Mouse (Mus musculus): ENCODE measurements at regions not wholly inside any gene's neighbourhood (a gene's known extent, or its start where the extent isn't known, plus 50 kb on each side); places are given as distances from the start of the nearest gene placed in this dataset.

DNA sequence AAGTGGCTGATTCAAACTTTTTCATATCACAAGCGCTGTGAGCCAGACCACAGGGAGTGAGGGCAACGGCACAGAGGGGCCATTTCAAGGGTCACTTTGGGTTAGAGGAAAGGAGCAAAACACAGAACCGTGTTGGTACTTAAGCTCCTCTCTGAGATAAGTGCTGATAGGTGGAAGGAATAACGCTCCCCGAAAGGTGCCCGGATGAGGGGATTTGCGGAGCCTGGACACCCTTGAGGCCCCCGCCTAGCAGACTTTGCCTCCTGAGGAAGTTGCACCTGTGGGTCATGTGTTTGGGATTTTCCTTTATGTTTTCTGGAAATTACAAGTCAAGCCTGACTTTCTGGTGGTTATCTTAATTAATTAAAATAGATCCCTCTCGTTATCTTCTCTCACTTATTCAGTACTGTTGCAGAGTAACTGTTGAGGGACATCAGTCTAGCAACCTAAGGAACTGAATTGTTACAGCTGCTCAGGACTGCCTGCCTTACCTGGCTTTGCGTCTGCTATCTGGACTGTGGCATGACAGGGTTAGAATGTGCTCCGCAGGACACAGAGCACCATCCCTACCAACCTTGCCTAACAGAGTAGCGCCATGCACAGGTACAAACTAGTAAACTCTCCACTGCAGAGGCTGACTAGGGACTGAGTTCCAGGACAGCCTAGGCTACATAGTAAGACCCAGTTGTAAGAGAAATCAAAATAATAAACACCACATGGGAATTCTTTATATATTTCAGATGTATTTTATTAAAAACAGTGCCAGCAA is 137.4 kb upstream of the Plcz1 start:
- TF ChIP-seq EP300 (IDR thresholded peaks at IDR 0.05; ENCODE audit: insufficient read depth, low read depth, low read length) (no peak), CTCF (IDR thresholded peaks at IDR 0.05; ENCODE audit: low read depth, low read length) (no peak)

Data from ES-Bruce4 (cell line).